Mouse (Mus musculus): ENCODE data around the gene Clec10a. TPM values are rescaled to one million over a fixed set of nuclear protein-coding genes. Genes with fewer than 3 reads are reported as not detected.
A peak's percentile ranks its signal among the peaks of the same experiment; 100 is the strongest.

Gene Clec10a
- polyA plus RNA-seq, 1 experiment = 15.1 TPM

GRCm38 (mm10) chr11:70201691-70202090 lies 45.7 kb downstream of the Clec10a start:
- H3K27ac ChIP-seq (ENCODE audit: control insufficient read depth, insufficient read depth, low read depth, low read length, poor library complexity) = no peak overlapping the region
- TF ChIP-seq CTCF (IDR thresholded peaks at IDR 0.05; ENCODE audit: control insufficient read depth, insufficient read depth, low read length) = peak; percentile 93
- TF ChIP-seq POLR2A (IDR thresholded peaks at IDR 0.05; ENCODE audit: borderline replicate concordance, control insufficient read depth, low read depth, low read length) = no peak
- H3K4me1 ChIP-seq (ENCODE audit: control insufficient read depth, insufficient read depth, low read length) = no peaks in the 10 kb centered on the region; the same call in 1 of the 2 replicates
- WGBS = 49% methylated on average over 5 of the region's 5 CpGs
- H3K4me3 ChIP-seq (replicated peaks; ENCODE audit: control insufficient read depth, low read depth, low read length) = no peak overlapping the region

GRCm38 (mm10) chr11:70206801-70207200 lies 50.8 kb downstream of the Clec10a start:
- WGBS = 24% methylated on average over 2 of the region's 2 CpGs
- TF ChIP-seq POLR2A (IDR thresholded peaks at IDR 0.05; ENCODE audit: borderline replicate concordance, control insufficient read depth, low read depth, low read length) (no peak), CTCF (IDR thresholded peaks at IDR 0.05; ENCODE audit: control insufficient read depth, insufficient read depth, low read length) (no peak)
- Histone ChIP-seq H3K27ac (ENCODE audit: control insufficient read depth, insufficient read depth, low read depth, low read length, poor library complexity) (no peak overlapping the region), H3K4me3 (replicated peaks; ENCODE audit: control insufficient read depth, low read depth, low read length) (no peak overlapping the region), H3K4me1 (ENCODE audit: control insufficient read depth, insufficient read depth, low read length) (no peaks in the 10 kb centered on the region; the same call in 1 of the 2 replicates)

GRCm38 (mm10) chr11:70207283-70207682 lies 51.3 kb downstream of the Clec10a start:
- Histone ChIP-seq H3K27ac (ENCODE audit: control insufficient read depth, insufficient read depth, low read depth, low read length, poor library complexity) (no peak overlapping the region), H3K4me3 (replicated peaks; ENCODE audit: control insufficient read depth, low read depth, low read length) (no peak overlapping the region), H3K4me1 (ENCODE audit: control insufficient read depth, insufficient read depth, low read length) (no peaks in the 10 kb centered on the region; the same call in 1 of the 2 replicates)
- 64% methylated on average over 7 of the region's 7 CpGs for WGBS
- TF ChIP-seq POLR2A (IDR thresholded peaks at IDR 0.05; ENCODE audit: borderline replicate concordance, control insufficient read depth, low read depth, low read length) = no peak
- TF ChIP-seq CTCF (IDR thresholded peaks at IDR 0.05; ENCODE audit: control insufficient read depth, insufficient read depth, low read length) = no peak

GRCm38 (mm10) chr11:70208778-70209388 lies 52.9 kb downstream of the Clec10a start:
- Histone ChIP-seq H3K27ac (ENCODE audit: control insufficient read depth, insufficient read depth, low read depth, low read length, poor library complexity) (no peak overlapping the region), H3K4me3 (replicated peaks; ENCODE audit: control insufficient read depth, low read depth, low read length) (no peak overlapping the region), H3K4me1 (ENCODE audit: control insufficient read depth, insufficient read depth, low read length) (no peaks in the 10 kb centered on the region; the same call in 1 of the 2 replicates)
- WGBS = 61% methylated on average over 5 of the region's 5 CpGs
- TF ChIP-seq CTCF (IDR thresholded peaks at IDR 0.05; ENCODE audit: control insufficient read depth, insufficient read depth, low read length) = no peak
- TF ChIP-seq POLR2A (IDR thresholded peaks at IDR 0.05; ENCODE audit: borderline replicate concordance, control insufficient read depth, low read depth, low read length) = no peak

GRCm38 (mm10) chr11:70210681-70211080 lies 54.7 kb downstream of the Clec10a start:
- H3K4me3 ChIP-seq (replicated peaks; ENCODE audit: control insufficient read depth, low read depth, low read length) = no peak overlapping the region
- no peaks in the 10 kb centered on the region; the same call in 1 of the 2 replicates for H3K4me1 ChIP-seq (ENCODE audit: control insufficient read depth, insufficient read depth, low read length)
- 84% methylated on average over 2 of the region's 2 CpGs for WGBS
- H3K27ac ChIP-seq (ENCODE audit: control insufficient read depth, insufficient read depth, low read depth, low read length, poor library complexity) = no peak overlapping the region
- no peak for TF ChIP-seq CTCF (IDR thresholded peaks at IDR 0.05; ENCODE audit: control insufficient read depth, insufficient read depth, low read length)
- no peak for TF ChIP-seq POLR2A (IDR thresholded peaks at IDR 0.05; ENCODE audit: borderline replicate concordance, control insufficient read depth, low read depth, low read length)

GRCm38 (mm10) chr11:70211972-70212371 lies 56.0 kb downstream of the Clec10a start:
- no peaks in the 10 kb centered on the region for H3K4me1 ChIP-seq (ENCODE audit: control insufficient read depth, insufficient read depth, low read length)
- H3K4me3 ChIP-seq (replicated peaks; ENCODE audit: control insufficient read depth, low read depth, low read length) = no peak overlapping the region
- H3K27ac ChIP-seq (ENCODE audit: control insufficient read depth, insufficient read depth, low read depth, low read length, poor library complexity) = no peak overlapping the region
- 85% methylated on average over 6 of the region's 6 CpGs for WGBS
- no peak for TF ChIP-seq POLR2A (IDR thresholded peaks at IDR 0.05; ENCODE audit: borderline replicate concordance, control insufficient read depth, low read depth, low read length)
- TF ChIP-seq CTCF (IDR thresholded peaks at IDR 0.05; ENCODE audit: control insufficient read depth, insufficient read depth, low read length) = no peak

GRCm38 (mm10) chr11:70212423-70212822 lies 56.4 kb downstream of the Clec10a start, which contains the start of gene Slc16a11:
Slc16a11 (plus strand) TSS chr11:70212752.
- Histone ChIP-seq H3K27ac (ENCODE audit: control insufficient read depth, insufficient read depth, low read depth, low read length, poor library complexity) (no peak within 1 kb of the TSS), H3K4me3 (replicated peaks; ENCODE audit: control insufficient read depth, low read depth, low read length) (no peak within 1 kb of the TSS), H3K4me1 (ENCODE audit: control insufficient read depth, insufficient read depth, low read length) (no peaks in the 10 kb centered on the region)
- WGBS = 63% methylated on average over 6 of the region's 6 CpGs
- TF ChIP-seq POLR2A (IDR thresholded peaks at IDR 0.05; ENCODE audit: borderline replicate concordance, control insufficient read depth, low read depth, low read length) (no peak), CTCF (IDR thresholded peaks at IDR 0.05; ENCODE audit: control insufficient read depth, insufficient read depth, low read length) (no peak)

GRCm38 (mm10) chr11:70212896-70213295 lies 56.9 kb downstream of the Clec10a start:
- 7% methylated on average over 9 of the region's 9 CpGs for WGBS
- no peaks in the 10 kb centered on the region for H3K4me1 ChIP-seq (ENCODE audit: control insufficient read depth, insufficient read depth, low read length)
- H3K27ac ChIP-seq (ENCODE audit: control insufficient read depth, insufficient read depth, low read depth, low read length, poor library complexity) = no peak overlapping the region
- H3K4me3 ChIP-seq (replicated peaks; ENCODE audit: control insufficient read depth, low read depth, low read length) = no peak overlapping the region
- TF ChIP-seq CTCF (IDR thresholded peaks at IDR 0.05; ENCODE audit: control insufficient read depth, insufficient read depth, low read length) (0 out of 2 replicates have a peak, but pooled peaks have one; percentile 19), POLR2A (IDR thresholded peaks at IDR 0.05; ENCODE audit: borderline replicate concordance, control insufficient read depth, low read depth, low read length) (no peak)

Data from bone marrow, adult 2 months (tissue).